23 mouse cellular contexts compared by ENCODE assay signal in genomic region chr4:5160931-5161330, GRCm38 (mm10).
DNase-seq lines count a peak whose midpoint lies in the region; ATAC-seq and TF ChIP-seq lines count a peak whose summit lies in the region.
"Had no signal": no experiment of that assay in that cellular context is flagged by ENCODE, and none has a peak within 500 bp of the region (broad histone marks: within the 10 kb centered on the region; RNA-seq: fewer than 3 reads in every experiment).

No protein-coding gene starts in this region.

- H3K27me3 ChIP-seq in Patski, result no peaks in the 10 kb centered on the region
- H3K27me3 ChIP-seq in liver, embryonic 11.5 days (replicated peaks; ENCODE audit: control insufficient read depth, insufficient read depth, low read length), result no peaks in the 10 kb centered on the region
- no peaks in the 10 kb centered on the region for H3K27me3 ChIP-seq in forebrain, embryonic 14.5 days (replicated peaks; ENCODE audit: control insufficient read depth, insufficient read depth, low read length)
- H3K27me3 ChIP-seq: CH12.LX had no signal

- peak; percentile 47 for ATAC-seq in Patski
- no peak for ATAC-seq in liver, embryonic 11.5 days (replicated peaks; ENCODE audit: low FRiP score)
- no peak for ATAC-seq in forebrain, embryonic 14.5 days
- ATAC-seq: activated CD4-positive, CD25-positive, alpha-beta regulatory T cell, adult 4 months; CD4-positive, CD25-positive, alpha-beta regulatory T cell, adult 4 months had no signal

- in situ Hi-C loops in Patski (cut with MboI; ENCODE audit: low pct_unique_long_range_greater_than_20kb), result no loop called here

- H3K4me3 ChIP-seq in liver, embryonic 11.5 days (ENCODE audit: low read depth, low read length), result no peak overlapping the region
- no peak overlapping the region for H3K4me3 ChIP-seq in forebrain, embryonic 14.5 days (ENCODE audit: low read depth, low read length)

- H3K4me1 ChIP-seq in liver, embryonic 11.5 days (replicated peaks; ENCODE audit: control insufficient read depth, insufficient read depth, low read length), result no peaks in the 10 kb centered on the region
- H3K4me1 ChIP-seq in forebrain, embryonic 14.5 days (ENCODE audit: control insufficient read depth, insufficient read depth, low read length), result no peaks in the 10 kb centered on the region

- DNase-seq in 3T3-L1 (ENCODE audit: low read depth, low spot score), result peak; percentile 18
- DNase-seq in Muller cell, postnatal 12 days (ENCODE audit: inconsistent ontology term), result peak; percentile 94
- DNase-seq in Patski (ENCODE audit: low read depth, low spot score), result peak; percentile 1
- DNase-seq in liver, embryonic 11.5 days (ENCODE audit: low spot score), result no peak
- no peak for DNase-seq in thymus, postnatal 0 days (ENCODE audit: low spot score)
- DNase-seq in forebrain, embryonic 14.5 days (ENCODE audit: low spot score), result no peak
- DNase-seq: adrenal gland, adult 2 months; adrenal gland, adult 8-10 months; adrenal gland, postnatal 10 days; adrenal gland, postnatal 14 days; adrenal gland, postnatal 25 days; adrenal gland, postnatal 36 days; B cell, adult 2 months; cerebellum, adult 11 months; cerebellum, adult 11-12 months; cerebellum, adult 18-20 months; cerebellum, adult 2 months; cerebellum, adult 8-10 months; cerebellum, adult 9-10 months had no signal

- H3K9ac ChIP-seq in liver, embryonic 11.5 days (ENCODE audit: low read depth, low read length), result no peak overlapping the region
- H3K9ac ChIP-seq in forebrain, embryonic 14.5 days (ENCODE audit: low read length), result no peak overlapping the region

- no peak for TF ChIP-seq CTCF in Patski (IDR thresholded peaks at IDR 0.05)

- H3K36me3 ChIP-seq in liver, embryonic 11.5 days (ENCODE audit: control insufficient read depth, insufficient read depth, low read length), result no peaks in the 10 kb centered on the region
- no peaks in the 10 kb centered on the region for H3K36me3 ChIP-seq in forebrain, embryonic 14.5 days (ENCODE audit: control insufficient read depth, insufficient read depth, low read length)
- H3K36me3 ChIP-seq: G1E had no signal

- H3K9me3 ChIP-seq in liver, embryonic 11.5 days (ENCODE audit: control insufficient read depth, low read length), result no peaks in the 10 kb centered on the region
- H3K9me3 ChIP-seq in forebrain, embryonic 14.5 days (replicated peaks; ENCODE audit: control insufficient read depth, low read length), result no peaks in the 10 kb centered on the region
- H3K9me3 ChIP-seq: G1E had no signal

- POLR2A ChIA-PET in Patski (lab: Charles Lee), result no interaction called here

- CTCF ChIA-PET in Patski (lab: Charles Lee), result no interaction called here

- H3K27ac ChIP-seq in liver, embryonic 11.5 days (ENCODE audit: low read depth, low read length), result no peak overlapping the region
- no peak overlapping the region for H3K27ac ChIP-seq in forebrain, embryonic 14.5 days (ENCODE audit: low read depth, low read length)

- 41% methylated on average over 1 of the region's 1 CpGs for WGBS in liver, embryonic 11.5 days
- 85% methylated on average over 1 of the region's 1 CpGs for WGBS in forebrain, embryonic 14.5 days

- no peak overlapping the region for H3K4me2 ChIP-seq in liver, embryonic 11.5 days
- H3K4me2 ChIP-seq in forebrain, embryonic 14.5 days (ENCODE audit: low read length), result no peak overlapping the region

Comparison
In these comparisons a context has a peak if more than half of its experiments do, and no peak if none do; other contexts are left out.
1. DNase-seq: peak in 3T3-L1 (single experiment), Muller cell, postnatal 12 days (single experiment) and Patski (single experiment); none in liver, embryonic 11.5 days (single experiment), thymus, postnatal 0 days (single experiment) and forebrain, embryonic 14.5 days (single experiment).